Mouse (Mus musculus): ENCODE measurements at regions not wholly inside any gene's neighbourhood (a gene's known extent, or its start where the extent isn't known, plus 50 kb on each side); places are given as distances from the start of the nearest gene placed in this dataset.

DNA sequence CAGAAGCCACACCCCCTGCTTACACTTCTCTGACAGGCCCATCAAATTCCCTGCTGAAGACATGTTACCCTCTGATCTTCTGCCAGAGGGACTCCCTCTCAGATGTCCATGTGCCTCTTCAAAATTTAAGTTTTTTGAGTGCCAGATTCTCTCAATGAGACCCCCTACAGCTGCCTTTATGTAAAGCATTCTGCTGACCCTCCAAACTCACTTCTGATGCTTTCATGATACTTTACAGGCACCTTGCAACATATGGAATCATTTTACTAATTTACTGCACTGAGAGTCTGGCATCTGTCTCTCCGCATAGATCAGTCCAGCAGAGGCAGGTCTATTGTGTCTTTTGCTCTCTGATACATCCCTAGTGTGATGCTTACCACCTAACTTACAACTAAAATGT, 601.4 kb upstream of the Camk1g start:
- no peaks in the 10 kb centered on the region for H3K36me3 ChIP-seq (ENCODE audit: control insufficient read depth, insufficient read depth, low read length)
- H3K4me2 ChIP-seq (ENCODE audit: low read length), result no peak overlapping the region
- no peaks in the 10 kb centered on the region for H3K27me3 ChIP-seq (ENCODE audit: control insufficient read depth, insufficient read depth, low read depth, low read length)
- H3K4me3 ChIP-seq (ENCODE audit: low read depth, low read length), result no peak overlapping the region
- H3K27ac ChIP-seq (ENCODE audit: low read length), result no peak overlapping the region
- peaks cover 7% of the 10 kb centered on the region; the same call in 1 of the 2 replicates for H3K4me1 ChIP-seq (ENCODE audit: control insufficient read depth, insufficient read depth, low read length)
- ATAC-seq, result no peak
- WGBS, result 79% methylated on average over 1 of the region's 1 CpGs
- no peak overlapping the region for H3K9ac ChIP-seq (ENCODE audit: low read depth, low read length)
- H3K9me3 ChIP-seq (replicated peaks; ENCODE audit: control insufficient read depth, low read length, poor library complexity, severe bottlenecking), result no peaks in the 10 kb centered on the region

DNA sequence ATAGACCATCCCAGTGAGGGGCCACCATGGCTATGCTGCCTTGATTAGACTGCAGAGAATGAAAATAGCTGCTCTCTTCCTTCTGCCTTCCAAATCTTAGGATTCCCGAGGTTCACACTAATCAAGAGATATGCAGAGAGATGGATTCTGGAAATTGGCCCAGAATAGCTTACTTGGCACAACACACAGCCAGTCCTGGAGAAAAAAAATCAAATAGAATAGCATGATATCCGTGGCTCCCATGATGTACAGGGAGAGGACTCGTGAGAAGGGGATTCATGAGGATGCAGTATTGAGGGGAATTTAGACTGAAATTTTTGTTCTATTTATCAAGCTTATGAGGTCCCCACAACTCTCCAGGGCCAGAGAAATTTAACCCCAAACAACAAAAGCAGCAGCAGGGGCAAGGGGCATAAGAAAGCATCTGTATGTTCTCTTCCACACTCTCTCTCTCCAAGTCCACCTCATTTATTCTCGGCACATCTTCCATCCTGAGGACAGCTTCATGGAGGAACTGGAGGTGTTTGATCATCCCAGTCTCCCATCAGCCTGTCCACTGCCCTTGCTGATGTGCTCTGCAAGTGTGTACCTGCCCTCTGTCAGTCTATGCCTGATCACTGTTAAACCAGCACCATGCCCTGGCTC, 599.3 kb upstream of the Camk1g start:
- Histone ChIP-seq H3K36me3 (ENCODE audit: control insufficient read depth, insufficient read depth, low read length) (no peaks in the 10 kb centered on the region), H3K4me2 (ENCODE audit: low read length) (no peak overlapping the region), H3K9ac (ENCODE audit: low read depth, low read length) (no peak overlapping the region), H3K9me3 (replicated peaks; ENCODE audit: control insufficient read depth, low read length, poor library complexity, severe bottlenecking) (no peaks in the 10 kb centered on the region; the same call in 1 of the 2 replicates), H3K27ac (ENCODE audit: low read length) (no peak overlapping the region), H3K4me1 (ENCODE audit: control insufficient read depth, insufficient read depth, low read length) (peaks cover 7% of the 10 kb centered on the region; the same call in 1 of the 2 replicates), H3K4me3 (ENCODE audit: low read depth, low read length) (no peak overlapping the region), H3K27me3 (ENCODE audit: control insufficient read depth, insufficient read depth, low read depth, low read length) (no peaks in the 10 kb centered on the region)
- 68% methylated on average over 4 of the region's 4 CpGs for WGBS
- ATAC-seq, result no peak

DNA sequence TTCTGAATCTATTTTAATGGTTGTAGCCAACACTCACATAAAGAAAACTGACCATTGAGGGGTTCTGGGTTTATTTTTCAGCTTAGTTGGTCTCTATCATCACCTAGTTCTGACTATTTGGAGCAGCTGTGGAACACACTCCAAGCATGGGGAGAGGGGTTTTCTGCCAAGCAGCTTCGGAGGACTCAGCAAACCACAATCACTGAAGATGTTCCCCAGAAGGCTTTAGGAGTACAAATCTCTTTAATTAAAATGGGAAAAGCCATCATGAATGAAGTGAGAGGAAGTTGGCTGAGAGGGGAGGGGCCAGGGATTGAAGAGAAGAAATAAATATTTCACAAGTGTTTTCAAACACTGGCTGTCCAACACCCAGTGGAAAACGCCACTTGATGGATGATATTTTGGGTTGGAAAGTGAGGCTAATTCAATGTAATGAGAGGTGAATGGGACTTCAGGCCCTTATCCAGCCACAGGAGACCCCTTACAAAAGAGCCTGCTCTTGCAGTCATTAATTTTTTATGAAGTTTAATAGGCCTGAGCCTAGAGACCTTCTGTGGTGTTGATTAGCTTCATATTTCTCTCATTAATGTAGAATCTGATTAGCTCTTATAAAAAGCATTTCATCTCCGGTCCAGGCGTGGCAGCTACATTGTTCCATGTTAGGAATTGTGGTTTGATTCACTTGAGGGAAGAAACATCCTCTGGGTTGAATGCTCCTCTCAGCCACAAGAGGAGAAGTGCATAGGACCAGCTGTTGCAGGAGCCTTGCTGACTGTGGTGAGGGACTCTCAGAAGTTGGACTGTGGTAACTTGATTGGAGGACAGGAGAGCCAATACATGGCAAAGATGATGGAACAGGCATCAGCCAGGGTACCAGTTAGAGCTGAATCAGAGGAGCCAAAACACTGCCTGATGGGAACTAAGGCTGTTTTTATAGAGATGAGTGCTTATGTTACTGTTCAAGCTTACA, 598.1 kb upstream of the Camk1g start:
- Histone ChIP-seq H3K4me3 (ENCODE audit: low read depth, low read length) (no peak overlapping the region), H3K27me3 (ENCODE audit: control insufficient read depth, insufficient read depth, low read depth, low read length) (no peaks in the 10 kb centered on the region), H3K4me2 (ENCODE audit: low read length) (no peak overlapping the region), H3K9me3 (replicated peaks; ENCODE audit: control insufficient read depth, low read length, poor library complexity, severe bottlenecking) (no peaks in the 10 kb centered on the region; the same call in 1 of the 2 replicates), H3K36me3 (ENCODE audit: control insufficient read depth, insufficient read depth, low read length) (no peaks in the 10 kb centered on the region), H3K9ac (ENCODE audit: low read depth, low read length) (no peak overlapping the region), H3K27ac (ENCODE audit: low read length) (no peak overlapping the region), H3K4me1 (ENCODE audit: control insufficient read depth, insufficient read depth, low read length) (peaks cover 7% of the 10 kb centered on the region; the same call in 1 of the 2 replicates)
- peak; percentile 44; the same call in 1 of the 2 replicates for ATAC-seq
- 44% methylated on average over 4 of the region's 4 CpGs for WGBS

DNA sequence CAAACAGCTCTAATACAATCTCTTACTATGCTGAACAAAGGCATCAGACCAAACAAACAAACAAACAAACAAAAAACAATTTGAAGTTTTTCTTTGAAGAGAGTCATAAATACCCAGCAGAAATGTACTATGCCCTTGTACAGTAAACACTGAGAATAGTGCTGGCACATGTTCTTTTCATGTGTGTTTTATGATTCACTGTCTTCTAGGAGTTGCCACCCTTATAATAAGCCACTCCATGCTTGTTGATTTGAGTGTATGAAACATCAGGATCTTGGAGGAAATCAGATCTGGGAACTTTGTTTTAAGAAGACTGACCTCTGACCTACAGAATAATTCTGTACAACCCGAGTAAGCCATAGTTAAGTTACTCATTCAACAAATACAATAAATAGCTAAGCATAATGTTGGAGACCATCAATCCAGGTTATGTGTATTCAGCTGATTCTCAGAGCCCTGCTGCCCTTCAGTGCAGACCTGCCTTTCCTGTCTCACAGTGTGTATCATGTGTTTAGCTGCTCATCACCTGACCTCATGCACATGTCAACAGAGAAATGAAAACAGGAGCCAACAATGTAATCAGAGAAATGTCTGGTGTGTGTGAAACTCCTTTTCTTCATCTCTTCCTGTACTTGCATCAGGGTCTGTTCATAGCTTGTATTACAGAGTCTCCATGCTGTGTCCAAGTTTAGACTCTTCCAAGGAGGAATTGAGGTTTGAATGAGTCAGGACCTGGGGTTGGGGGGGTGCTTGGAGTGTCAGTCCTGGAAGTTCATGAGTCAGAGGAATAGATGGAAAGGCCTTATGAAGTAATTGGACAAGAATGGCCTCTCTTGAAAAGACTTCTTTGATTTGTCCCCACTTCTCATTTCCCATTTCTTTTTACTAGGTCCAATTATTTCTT, 596.8 kb upstream of the Camk1g start:
- Histone ChIP-seq H3K4me1 (ENCODE audit: control insufficient read depth, insufficient read depth, low read length) (peaks cover 7% of the 10 kb centered on the region; the same call in 1 of the 2 replicates), H3K36me3 (ENCODE audit: control insufficient read depth, insufficient read depth, low read length) (no peaks in the 10 kb centered on the region), H3K4me3 (ENCODE audit: low read depth, low read length) (no peak overlapping the region), H3K27me3 (ENCODE audit: control insufficient read depth, insufficient read depth, low read depth, low read length) (no peaks in the 10 kb centered on the region), H3K27ac (ENCODE audit: low read length) (no peak overlapping the region), H3K9me3 (replicated peaks; ENCODE audit: control insufficient read depth, low read length, poor library complexity, severe bottlenecking) (no peaks in the 10 kb centered on the region; the same call in 1 of the 2 replicates), H3K4me2 (ENCODE audit: low read length) (no peak overlapping the region), H3K9ac (ENCODE audit: low read depth, low read length) (no peak overlapping the region)
- 74% methylated on average over 1 of the region's 1 CpGs for WGBS
- ATAC-seq, result no peak

DNA sequence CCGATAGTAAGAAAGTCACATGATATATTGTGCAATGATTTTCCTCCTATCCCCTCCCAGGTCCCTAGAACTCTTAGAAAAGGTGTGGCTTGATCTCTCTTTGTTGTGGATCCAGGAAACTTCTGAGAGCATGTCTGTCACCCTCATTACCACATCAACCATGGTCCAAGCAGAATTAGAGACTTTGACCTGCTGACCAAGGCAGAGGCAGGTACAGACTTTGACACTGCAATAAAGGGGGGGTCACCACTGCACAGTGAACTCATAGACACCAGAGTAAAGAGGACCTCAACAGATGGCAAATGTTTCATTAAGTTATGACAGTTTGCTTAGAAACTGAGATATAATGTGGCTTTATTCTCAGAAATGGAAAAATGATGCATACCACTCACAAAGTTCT, 595.2 kb upstream of the Camk1g start:
- H3K36me3 ChIP-seq (ENCODE audit: control insufficient read depth, insufficient read depth, low read length), result no peaks in the 10 kb centered on the region
- WGBS, result 95% methylated on average over 1 of the region's 1 CpGs
- no peaks in the 10 kb centered on the region; the same call in 1 of the 2 replicates for H3K9me3 ChIP-seq (replicated peaks; ENCODE audit: control insufficient read depth, low read length, poor library complexity, severe bottlenecking)
- no peak overlapping the region for H3K9ac ChIP-seq (ENCODE audit: low read depth, low read length)
- no peak for ATAC-seq
- H3K4me3 ChIP-seq (ENCODE audit: low read depth, low read length), result no peak overlapping the region
- H3K27me3 ChIP-seq (ENCODE audit: control insufficient read depth, insufficient read depth, low read depth, low read length), result no peaks in the 10 kb centered on the region
- peaks cover 7% of the 10 kb centered on the region; the same call in 1 of the 2 replicates for H3K4me1 ChIP-seq (ENCODE audit: control insufficient read depth, insufficient read depth, low read length)
- H3K4me2 ChIP-seq (ENCODE audit: low read length), result no peak overlapping the region
- no peak overlapping the region for H3K27ac ChIP-seq (ENCODE audit: low read length)

DNA sequence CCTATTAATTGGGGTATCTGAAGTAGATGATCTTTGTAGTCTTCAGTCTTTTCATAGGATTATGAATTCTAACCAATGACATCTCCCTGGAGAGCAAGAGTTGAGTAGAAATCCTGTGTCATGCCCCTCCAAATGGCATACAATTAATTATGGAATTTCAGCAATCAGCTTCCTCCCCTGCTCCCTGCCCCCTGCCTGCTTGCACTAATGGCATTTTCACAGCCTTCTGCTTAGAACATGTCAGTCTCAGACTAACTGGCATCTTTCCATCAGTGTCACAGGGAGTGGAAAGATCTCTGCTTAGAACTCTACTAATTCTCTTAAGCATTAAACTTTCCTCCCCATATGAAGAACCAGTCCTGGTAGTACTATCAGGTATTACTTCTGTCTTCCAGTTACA, 581.8 kb upstream of the Camk1g start:
- Histone ChIP-seq H3K4me2 (ENCODE audit: low read length) (no peak overlapping the region), H3K36me3 (ENCODE audit: control insufficient read depth, insufficient read depth, low read length) (no peaks in the 10 kb centered on the region), H3K9me3 (replicated peaks; ENCODE audit: control insufficient read depth, low read length, poor library complexity, severe bottlenecking) (no peaks in the 10 kb centered on the region; the same call in 1 of the 2 replicates), H3K4me1 (ENCODE audit: control insufficient read depth, insufficient read depth, low read length) (no peaks in the 10 kb centered on the region), H3K27me3 (ENCODE audit: control insufficient read depth, insufficient read depth, low read depth, low read length) (no peaks in the 10 kb centered on the region), H3K9ac (ENCODE audit: low read depth, low read length) (no peak overlapping the region), H3K27ac (ENCODE audit: low read length) (no peak overlapping the region), H3K4me3 (ENCODE audit: low read depth, low read length) (no peak overlapping the region)
- ATAC-seq, result no peak

DNA sequence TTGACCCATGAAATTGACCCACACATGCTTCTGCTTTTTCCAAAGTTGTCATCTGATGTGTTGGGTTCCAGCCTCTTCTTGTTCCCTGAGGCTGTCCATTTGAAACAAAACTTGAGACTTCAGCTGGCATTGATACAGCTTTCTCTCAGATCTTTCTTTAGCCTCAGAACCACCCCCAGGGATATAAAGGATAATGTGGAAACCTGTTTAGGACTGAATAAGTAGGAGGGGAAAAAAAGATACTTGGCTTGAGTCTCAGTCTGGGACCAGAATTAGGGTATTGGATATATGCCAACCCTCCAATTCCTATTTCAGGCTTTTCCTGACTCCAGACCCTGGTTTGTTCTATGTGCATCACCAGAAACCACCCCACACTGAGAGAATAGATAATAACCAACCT, 579.7 kb upstream of the Camk1g start:
- H3K27me3 ChIP-seq (ENCODE audit: control insufficient read depth, insufficient read depth, low read depth, low read length), result no peaks in the 10 kb centered on the region
- ATAC-seq, result no peak

DNA sequence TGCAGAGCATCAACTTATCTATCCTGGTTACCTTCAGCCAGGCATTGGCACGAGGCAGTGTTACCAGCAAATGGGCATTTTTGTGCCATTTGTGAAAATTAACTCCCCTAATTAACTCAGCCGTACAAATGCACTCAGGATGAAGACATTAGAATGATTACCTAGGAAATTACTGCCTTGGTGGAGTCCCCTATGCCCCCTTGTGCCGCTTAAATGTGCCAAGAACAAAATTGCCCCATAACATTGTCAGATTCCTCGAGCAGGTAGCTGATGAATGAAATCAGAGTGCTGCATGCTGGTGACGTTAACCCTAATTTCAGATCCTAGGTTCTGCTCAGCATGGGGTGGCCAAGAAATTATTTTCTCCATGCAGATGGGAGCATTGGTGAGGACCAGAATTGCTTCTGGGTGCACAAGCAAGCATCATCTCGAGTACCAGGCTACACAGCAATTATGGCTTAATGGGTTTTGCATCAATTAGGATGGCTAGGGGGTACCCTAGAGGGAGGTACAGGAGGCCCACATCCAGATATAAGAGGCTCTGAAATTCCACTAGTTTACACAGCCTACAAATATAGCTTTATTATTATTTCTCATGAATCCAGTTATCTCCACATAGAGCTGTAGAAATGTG, 577.0 kb upstream of the Camk1g start:
- H3K36me3 ChIP-seq (ENCODE audit: control insufficient read depth, insufficient read depth, low read length), result no peaks in the 10 kb centered on the region
- ATAC-seq, result no peak
- no peak overlapping the region for H3K27ac ChIP-seq (ENCODE audit: low read length)
- no peak overlapping the region for H3K9ac ChIP-seq (ENCODE audit: low read depth, low read length)
- H3K4me1 ChIP-seq (ENCODE audit: control insufficient read depth, insufficient read depth, low read length), result no peaks in the 10 kb centered on the region
- H3K9me3 ChIP-seq (replicated peaks; ENCODE audit: control insufficient read depth, low read length, poor library complexity, severe bottlenecking), result no peaks in the 10 kb centered on the region
- H3K4me2 ChIP-seq (ENCODE audit: low read length), result no peak overlapping the region
- no peaks in the 10 kb centered on the region for H3K27me3 ChIP-seq (ENCODE audit: control insufficient read depth, insufficient read depth, low read depth, low read length)
- 64% methylated on average over 6 of the region's 6 CpGs for WGBS
- H3K4me3 ChIP-seq (ENCODE audit: low read depth, low read length), result no peak overlapping the region

More for the DNA sequence above, 579.7 kb upstream of the Camk1g start:
- H3K9me3 ChIP-seq (replicated peaks; ENCODE audit: control insufficient read depth, low read length, poor library complexity, severe bottlenecking), result no peaks in the 10 kb centered on the region
- H3K4me1 ChIP-seq (ENCODE audit: control insufficient read depth, insufficient read depth, low read length), result no peaks in the 10 kb centered on the region
- no peak overlapping the region for H3K27ac ChIP-seq (ENCODE audit: low read length)
- no peak overlapping the region for H3K9ac ChIP-seq (ENCODE audit: low read depth, low read length)
- no peak overlapping the region for H3K4me3 ChIP-seq (ENCODE audit: low read depth, low read length)
- no peaks in the 10 kb centered on the region for H3K36me3 ChIP-seq (ENCODE audit: control insufficient read depth, insufficient read depth, low read length)
- H3K4me2 ChIP-seq (ENCODE audit: low read length), result no peak overlapping the region

Data from midbrain, embryonic 16.5 days (tissue).